Mouse (Mus musculus) erythroblast, embryonic 14.5 days (primary cell): ENCODE data around the gene Ascc1.

ENCODE experiments used
- GATA1 ChIP-seq: IDR thresholded peaks from 2 replicates; pipeline ENCODE4 v1.6.1; 2012; ENCODE audit warnings: low read length, inconsistent platforms, mixed read lengths
- TAL1 ChIP-seq: IDR thresholded peaks from 3 replicates; pipeline ENCODE4 v1.6.1; 2012; ENCODE audit warnings: low read length, inconsistent platforms, mixed read lengths

- TF ChIP-seq GATA1 (no peak), TAL1 (no peak)
Observed at GRCm38 (mm10) chr10:60133501-60133900, 130.9 kb downstream of the Ascc1 start.
